ENCODE assay signal across 22 mouse cellular contexts in the genomic region with DNA sequence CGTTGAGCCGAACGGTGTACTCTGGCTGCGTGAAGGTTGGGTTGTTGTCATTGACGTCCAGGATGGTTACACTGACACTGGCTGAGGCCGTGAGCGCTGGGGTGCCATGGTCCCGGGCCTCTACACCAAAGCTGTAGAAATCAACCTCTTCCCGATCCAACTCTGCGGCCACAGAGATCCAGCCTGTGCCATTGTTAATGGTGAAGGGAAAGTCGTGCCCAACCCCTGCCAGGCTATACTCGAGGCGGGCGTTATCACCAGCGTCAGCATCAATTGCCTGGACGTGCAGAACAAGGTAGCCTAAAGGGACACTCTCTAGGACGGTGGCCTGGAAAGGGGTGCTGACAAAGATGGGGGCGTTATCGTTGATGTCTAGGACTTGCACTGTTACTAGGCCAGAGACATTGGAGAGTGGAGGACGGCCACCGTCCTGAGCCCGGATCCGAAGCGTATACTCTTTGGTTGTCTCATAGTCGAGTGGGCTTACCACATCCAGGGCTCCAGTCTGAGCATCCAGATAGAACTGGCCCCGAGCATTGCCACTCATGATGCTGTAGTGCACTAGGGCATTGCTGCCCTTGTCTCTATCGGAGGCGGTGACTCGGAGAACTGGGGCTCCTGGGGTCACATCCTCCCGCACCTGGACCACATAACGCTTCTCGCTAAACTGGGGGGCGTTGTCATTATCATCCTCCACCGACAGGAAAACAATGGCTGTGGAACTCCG. TPM values are rescaled to one million over a fixed set of nuclear protein-coding genes. Genes with fewer than 3 reads are reported as not detected.
DNase-seq lines count a peak whose midpoint lies in the region; ATAC-seq and TF ChIP-seq lines count a peak whose summit lies in the region.
"Had no signal": no experiment of that assay in that cellular context is flagged by ENCODE, and none has a peak within 500 bp of the region (broad histone marks: within the 10 kb centered on the region; RNA-seq: fewer than 3 reads in every experiment).

No protein-coding gene starts in this region.

- ATAC-seq in hindbrain, embryonic 11.5 days (ENCODE audit: low FRiP score) = no peak
- no peak for ATAC-seq in hindbrain, postnatal 0 days
- no peak for ATAC-seq in G1E (ENCODE audit: extremely low read depth, insufficient number of reproducible peaks, low FRiP score, poor library complexity, severe bottlenecking)
- ATAC-seq in hindbrain, embryonic 15.5 days (ENCODE audit: low FRiP score, low read depth) = no peak

- H3K27me3 ChIP-seq in hindbrain, embryonic 11.5 days (ENCODE audit: control insufficient read depth, insufficient read depth, low read length) = no peaks in the 10 kb centered on the region; the same call in 1 of the 2 replicates
- no peaks in the 10 kb centered on the region for H3K27me3 ChIP-seq in hindbrain, postnatal 0 days (ENCODE audit: insufficient read depth, low read length)
- peaks cover 36% of the 10 kb centered on the region for H3K27me3 ChIP-seq in G1E (ENCODE audit: insufficient read depth, low read length)
- H3K27me3 ChIP-seq in hindbrain, embryonic 15.5 days = no peaks in the 10 kb centered on the region

- H3K4me2 ChIP-seq in hindbrain, embryonic 11.5 days (replicated peaks; ENCODE audit: low read depth, low read length) = no peak overlapping the region; the same call in 1 of the 2 replicates
- H3K4me2 ChIP-seq in hindbrain, postnatal 0 days (ENCODE audit: low read depth, low read length) = no peak overlapping the region
- H3K4me2 ChIP-seq in hindbrain, embryonic 15.5 days = peak overlapping the region; percentile 82
- H3K4me2 ChIP-seq: heart, embryonic 15.5 days; liver, embryonic 11.5 days had no signal

- no peak overlapping the region for H3K9ac ChIP-seq in hindbrain, embryonic 11.5 days (ENCODE audit: low read depth, low read length)
- H3K9ac ChIP-seq in hindbrain, postnatal 0 days (replicated peaks; ENCODE audit: low read length) = no peak overlapping the region
- H3K9ac ChIP-seq in hindbrain, embryonic 15.5 days = no peak overlapping the region
- H3K9ac ChIP-seq: heart, embryonic 15.5 days; stomach, embryonic 15.5 days had no signal

- peaks cover 4% of the 10 kb centered on the region; the same call in 1 of the 2 replicates for H3K9me3 ChIP-seq in hindbrain, embryonic 11.5 days (ENCODE audit: control insufficient read depth, low read length)
- H3K9me3 ChIP-seq in hindbrain, postnatal 0 days (ENCODE audit: low read length) = no peaks in the 10 kb centered on the region
- peaks cover 38% of the 10 kb centered on the region for H3K9me3 ChIP-seq in G1E (replicated peaks)
- H3K9me3 ChIP-seq in hindbrain, embryonic 15.5 days = no peaks in the 10 kb centered on the region
- H3K9me3 ChIP-seq: heart, embryonic 15.5 days; stomach, embryonic 15.5 days had no signal

- peak overlapping the region; percentile 96 for H3K4me3 ChIP-seq in hindbrain, embryonic 11.5 days (ENCODE audit: low read depth, low read length)
- no peak overlapping the region for H3K4me3 ChIP-seq in hindbrain, postnatal 0 days (ENCODE audit: low read length)
- H3K4me3 ChIP-seq in G1E (ENCODE audit: low read depth, low read length) = peak overlapping the region; percentile 23; the same call in 1 of the 2 replicates
- H3K4me3 ChIP-seq in hindbrain, embryonic 15.5 days = peak overlapping the region; percentile 92; the same call in 1 of the 2 replicates
- H3K4me3 ChIP-seq: heart, embryonic 15.5 days had no signal

- WGBS in hindbrain, embryonic 11.5 days = 96% methylated on average over 35 of the region's 35 CpGs
- 97% methylated on average over 35 of the region's 35 CpGs for WGBS in hindbrain, postnatal 0 days
- WGBS in hindbrain, embryonic 15.5 days = 97% methylated on average over 35 of the region's 35 CpGs

- peaks cover 24% of the 10 kb centered on the region for H3K36me3 ChIP-seq in hindbrain, embryonic 11.5 days (ENCODE audit: control insufficient read depth, insufficient read depth, low read length)
- peaks cover 17% of the 10 kb centered on the region; the same call in 1 of the 2 replicates for H3K36me3 ChIP-seq in hindbrain, postnatal 0 days (ENCODE audit: insufficient read depth, low read length)
- H3K36me3 ChIP-seq in G1E (replicated peaks) = no peaks in the 10 kb centered on the region
- peaks cover 20% of the 10 kb centered on the region for H3K36me3 ChIP-seq in hindbrain, embryonic 15.5 days
- H3K36me3 ChIP-seq: heart, embryonic 15.5 days had no signal

- H3K27ac ChIP-seq in hindbrain, embryonic 11.5 days (ENCODE audit: low read depth, low read length) = no peak overlapping the region
- no peak overlapping the region for H3K27ac ChIP-seq in hindbrain, postnatal 0 days
- H3K27ac ChIP-seq in hindbrain, embryonic 15.5 days (replicated peaks) = no peak overlapping the region
- H3K27ac ChIP-seq: heart, embryonic 15.5 days; left cerebral cortex, adult 2 months; limb, embryonic 10.5 days; stomach, embryonic 15.5 days had no signal

- no peak for TF ChIP-seq CTCF in hindbrain, postnatal 0 days (IDR thresholded peaks at IDR 0.05; ENCODE audit: low read depth)
- TF ChIP-seq CTCF in G1E (IDR thresholded peaks at IDR 0.05; ENCODE audit: low read depth, low read length) = no peak

- H3K4me1 ChIP-seq in hindbrain, embryonic 11.5 days (replicated peaks; ENCODE audit: control insufficient read depth, insufficient read depth, low read length) = peaks cover 13% of the 10 kb centered on the region; the same call in 1 of the 2 replicates
- H3K4me1 ChIP-seq in hindbrain, postnatal 0 days (ENCODE audit: insufficient read depth, low read length) = peaks cover 40% of the 10 kb centered on the region
- H3K4me1 ChIP-seq in G1E (ENCODE audit: insufficient read depth, low read depth, low read length) = no peaks in the 10 kb centered on the region
- peaks cover 67% of the 10 kb centered on the region for H3K4me1 ChIP-seq in hindbrain, embryonic 15.5 days (replicated peaks)

- DNase-seq in cerebellum, postnatal 10 days = peak; percentile 11 to 16
- DNase-seq in cerebellum, postnatal 4 days (ENCODE audit: low spot score in 2 of 2) = no peak
- no peak for DNase-seq in hindbrain, embryonic 11.5 days (ENCODE audit: low spot score)
- no peak for DNase-seq in hindbrain, postnatal 0 days (ENCODE audit: low spot score)
- no peak for DNase-seq in G1E (ENCODE audit: low spot score)
- DNase-seq in testis, postnatal 10 days (ENCODE audit: low spot score) = no peak
- no peak for DNase-seq in adrenal gland, postnatal 14 days
- DNase-seq: cerebellum, adult 9-10 months; heart, adult 11 months; kidney, adult 2 months; kidney, postnatal 14 days; lung, embryonic 14.5 days; right cerebral cortex, postnatal 14 days had no signal

RNA-seq across cellular contexts. Expression of a gene that starts 1.6 kb away (rescaled TPM):
- 76.7 and 101 TPM in 2 replicates for polyA plus RNA-seq in hindbrain, embryonic 11.5 days (2014; fragmentation: Nextera tagmentation; extraction: Ambion mirVana)
- 94.8 and 95.3 TPM in 2 replicates for total RNA-seq in hindbrain, postnatal 0 days (2014; rRNA removed)
- polyA plus RNA-seq in hindbrain, postnatal 0 days (2015; fragmentation: Nextera tagmentation; extraction: Ambion mirVana) = 28.1 and 30.6 TPM in 2 replicates
- total RNA-seq in G1E (2014; fragmentation: Nextera tagmentation) (not detected in 2 replicates), G1E (2017) (0.23 and 0.38 TPM in 2 replicates)
- polyA plus RNA-seq in G1E (2012) = 0.03 TPM in 1 of 2 replicates, not detected in the other
- polyA plus RNA-seq in hindbrain, embryonic 15.5 days (2015; fragmentation: Nextera tagmentation; extraction: Ambion mirVana) = 43.1 and 44.9 TPM in 2 replicates
- 8.7 and 11.0 TPM in 2 replicates for total RNA-seq in adrenal gland, postnatal 14 days (2021)
- total RNA-seq: CH12.LX had no signal

RNA-seq across cellular contexts. Expression of a gene that starts 30.2 kb away (rescaled TPM):
- polyA plus RNA-seq in hindbrain, embryonic 11.5 days (2014; fragmentation: Nextera tagmentation; extraction: Ambion mirVana) = 48.7 and 53.5 TPM in 2 replicates
- 11.0 and 15.0 TPM in 2 replicates for total RNA-seq in hindbrain, postnatal 0 days (2014; rRNA removed)
- polyA plus RNA-seq in hindbrain, postnatal 0 days (2015; fragmentation: Nextera tagmentation; extraction: Ambion mirVana) = 8.4 and 11.0 TPM in 2 replicates
- 129 and 172 TPM in 2 replicates for total RNA-seq in G1E (2014; fragmentation: Nextera tagmentation)
- total RNA-seq in G1E (2017) = 33.7 and 36.9 TPM in 2 replicates
- 122 and 125 TPM in 2 replicates for polyA plus RNA-seq in G1E (2012)
- 11.5 and 14.5 TPM in 2 replicates for polyA plus RNA-seq in hindbrain, embryonic 15.5 days (2015; fragmentation: Nextera tagmentation; extraction: Ambion mirVana)
- total RNA-seq in adrenal gland, postnatal 14 days (2021) = 4.1 and 5.3 TPM in 2 replicates

RNA-seq across cellular contexts. Expression of a gene that starts 31.2 kb away (rescaled TPM):
- 181 and 206 TPM in 2 replicates for polyA plus RNA-seq in hindbrain, embryonic 11.5 days (2014; fragmentation: Nextera tagmentation; extraction: Ambion mirVana)
- 122 and 137 TPM in 2 replicates for total RNA-seq in hindbrain, postnatal 0 days (2014; rRNA removed)
- 214 and 223 TPM in 2 replicates for polyA plus RNA-seq in hindbrain, postnatal 0 days (2015; fragmentation: Nextera tagmentation; extraction: Ambion mirVana)
- total RNA-seq in G1E (2014; fragmentation: Nextera tagmentation) (138 and 143 TPM in 2 replicates), G1E (2017) (341 and 480 TPM in 2 replicates)
- polyA plus RNA-seq in G1E (2012) = 170 and 206 TPM in 2 replicates
- polyA plus RNA-seq in hindbrain, embryonic 15.5 days (2015; fragmentation: Nextera tagmentation; extraction: Ambion mirVana) = 197 and 219 TPM in 2 replicates
- total RNA-seq in adrenal gland, postnatal 14 days (2021) = 144 and 167 TPM in 2 replicates

RNA-seq across cellular contexts. Expression of a gene that starts 49.1 kb away (rescaled TPM):
- not detected in 2 replicates for polyA plus RNA-seq in hindbrain, embryonic 11.5 days (2014; fragmentation: Nextera tagmentation; extraction: Ambion mirVana)
- total RNA-seq in hindbrain, postnatal 0 days (2014; rRNA removed) = 0.36 TPM in 1 of 2 replicates, not detected in the other
- polyA plus RNA-seq in hindbrain, postnatal 0 days (2015; fragmentation: Nextera tagmentation; extraction: Ambion mirVana) = 0.11 and 0.19 TPM in 2 replicates
- not detected in 2 replicates for total RNA-seq in G1E (2014; fragmentation: Nextera tagmentation)
- not detected in 2 replicates for total RNA-seq in G1E (2017)
- not detected in 2 replicates for polyA plus RNA-seq in G1E (2012)
- 0.35 and 0.50 TPM in 2 replicates for polyA plus RNA-seq in hindbrain, embryonic 15.5 days (2015; fragmentation: Nextera tagmentation; extraction: Ambion mirVana)
- not detected in 2 replicates for total RNA-seq in adrenal gland, postnatal 14 days (2021)
- total RNA-seq: adrenal gland, postnatal 4 days; CH12.LX; hematopoietic stem cell, adult 5-6 weeks had no signal
- polyA plus RNA-seq: stomach, embryonic 15.5 days had no signal

Comparison
In these comparisons a context has a peak if more than half of its experiments do, and no peak if none do; other contexts are left out.
1. DNase-seq: peak in cerebellum, postnatal 10 days (2 of 2); none in cerebellum, postnatal 4 days (0 of 2), hindbrain, embryonic 11.5 days (single experiment), hindbrain, postnatal 0 days (single experiment), G1E (single experiment), testis, postnatal 10 days (single experiment) and adrenal gland, postnatal 14 days (single experiment).
2. RNA of a gene that starts 1.6 kb away (polyA plus RNA-seq): 76.7 to 101 TPM in hindbrain, embryonic 11.5 days, 43.1 to 44.9 TPM in hindbrain, embryonic 15.5 days and 28.1 to 30.6 TPM in hindbrain, postnatal 0 days; 0.03 TPM in G1E; every median in the first group is over 10 times any median in the second.